Mouse (Mus musculus) erythroblast, embryonic 14.5 days (primary cell): ENCODE data around the gene Immp2l. TPM values are rescaled to one million over a fixed set of nuclear protein-coding genes. Genes with fewer than 3 reads are reported as not detected.
A peak's percentile ranks its signal among the peaks of the same experiment; 100 is the strongest.
"Not testable (repeated sequence)": the region's sequence is repeated elsewhere in the genome, so short reads cannot be mapped to it uniquely, and the experiment has no call there.

Source experiments
- H3K27me3 ChIP-seq: 2 replicates; pipeline ENCODE4 v1.6.1; 2012; ENCODE audit warnings: inconsistent platforms; ENCODE audit not compliant: control insufficient read depth
- H3K36me3 ChIP-seq: 2 replicates; pipeline ENCODE4 v1.6.1; 2012; ENCODE audit warnings: mild to moderate bottlenecking, inconsistent platforms; ENCODE audit not compliant: control insufficient read depth
- H3K4me1 ChIP-seq: 2 replicates; pipeline ENCODE4 v1.6.1; 2012; ENCODE audit warnings: inconsistent platforms; ENCODE audit not compliant: control insufficient read depth
- H3K4me3 ChIP-seq: replicated peaks from 2 replicates; pipeline ENCODE3; 2012; ENCODE audit warnings: moderate library complexity, mild to moderate bottlenecking, inconsistent platforms
- H3K9me3 ChIP-seq: 2 replicates; pipeline ENCODE4 v1.6.1; 2012; ENCODE audit warnings: low read length, inconsistent platforms, mixed read lengths; ENCODE audit not compliant: control insufficient read depth
- GATA1 ChIP-seq: IDR thresholded peaks from 2 replicates; pipeline ENCODE4 v1.6.1; 2012; ENCODE audit warnings: low read length, inconsistent platforms, mixed read lengths
- TAL1 ChIP-seq: IDR thresholded peaks from 3 replicates; pipeline ENCODE4 v1.6.1; 2012; ENCODE audit warnings: low read length, inconsistent platforms, mixed read lengths
- polyA plus RNA-seq: library from polyadenylated mRNA; stranded (reverse); fragments of >175 nt; gene quantifications from 2 replicates; pipeline ENCODE4 v1.2.3, GENCODE M21; 2012

Immp2l gene
- polyA plus RNA-seq, 1 experiment, result 0.11 TPM

DNA sequence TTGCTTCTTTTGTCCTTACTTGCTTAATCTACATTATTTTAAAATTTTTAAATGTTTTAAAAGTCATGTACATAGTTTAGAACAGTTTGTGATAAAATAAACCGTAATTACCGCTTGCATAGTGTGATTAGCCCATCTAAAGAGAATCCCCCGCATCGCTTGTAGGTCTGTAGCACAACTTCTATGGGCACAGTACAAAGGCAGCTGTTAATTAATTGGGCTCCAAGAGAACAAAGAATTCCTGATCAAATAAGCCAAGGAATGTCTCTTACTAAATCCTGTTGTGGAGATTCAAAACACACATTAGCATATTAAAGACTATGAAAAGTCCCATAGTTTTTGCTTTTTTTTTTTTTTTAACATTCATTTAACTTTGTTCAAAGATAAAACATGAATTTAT lies 32.2 kb upstream of the Immp2l start:
- H3K27me3 ChIP-seq, result peaks cover 25% of the 10 kb centered on the region
- no peaks in the 10 kb centered on the region for H3K4me1 ChIP-seq
- H3K9me3 ChIP-seq, result no peaks in the 10 kb centered on the region
- TF ChIP-seq GATA1, result no peak
- no peak for TF ChIP-seq TAL1
- no peaks in the 10 kb centered on the region for H3K36me3 ChIP-seq
- H3K4me3 ChIP-seq, result no peak overlapping the region

GRCm38 (mm10) chr12:40992237-40992636 lies 31.7 kb upstream of the Immp2l start:
- not testable (repeated sequence) for H3K4me3 ChIP-seq, H3K9me3 ChIP-seq, H3K4me1 ChIP-seq, H3K36me3 ChIP-seq
- H3K27me3 ChIP-seq, result peaks cover 23% of the 10 kb centered on the region

- H3K27me3 ChIP-seq, result peaks cover 11% of the 10 kb centered on the region
- no peaks in the 10 kb centered on the region for H3K36me3 ChIP-seq
- TF ChIP-seq GATA1, result no peak
- no peak for TF ChIP-seq TAL1
- peaks cover 4% of the 10 kb centered on the region for H3K9me3 ChIP-seq
- peaks cover under 1% of the 10 kb centered on the region for H3K4me1 ChIP-seq
- no peak overlapping the region for H3K4me3 ChIP-seq
Observed at GRCm38 (mm10) chr12:40994846-40995245, 29.0 kb upstream of the Immp2l start.

DNA sequence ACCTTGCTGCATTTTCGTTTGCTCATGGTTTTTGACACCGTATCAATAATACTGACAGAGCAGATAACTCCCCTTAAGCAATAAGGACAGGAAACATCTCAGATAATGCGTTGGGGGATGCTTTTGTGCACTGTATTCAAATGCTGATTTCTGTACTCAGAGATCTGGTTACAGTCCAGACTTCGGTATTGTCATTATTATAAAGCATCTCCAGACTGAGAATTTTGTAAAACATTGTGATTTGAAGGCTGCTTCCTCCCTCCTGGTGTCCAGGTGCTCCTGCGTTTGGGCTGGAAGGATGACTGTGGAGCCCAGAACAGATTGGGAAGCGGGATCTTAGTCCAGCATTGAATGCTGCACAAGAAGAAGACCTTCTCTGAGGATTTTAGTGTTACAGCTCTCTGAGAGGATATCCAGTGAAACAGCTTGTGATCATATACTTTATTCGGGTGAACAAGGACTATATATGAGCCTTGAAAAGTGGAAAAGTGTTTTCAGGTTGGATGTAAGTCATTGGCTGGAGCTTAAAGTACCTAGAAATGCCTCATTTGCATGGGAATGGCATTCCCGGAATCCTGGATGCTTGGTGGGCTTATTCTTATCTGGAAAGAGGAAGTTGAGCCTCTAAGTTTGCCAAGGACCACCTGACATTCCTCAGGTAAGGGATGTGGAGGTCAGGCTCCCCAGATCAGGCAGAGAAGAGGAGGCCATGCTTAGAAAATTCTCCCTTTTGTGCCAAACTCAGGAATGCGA lies 28.1 kb upstream of the Immp2l start:
- H3K36me3 ChIP-seq, result no peaks in the 10 kb centered on the region
- TF ChIP-seq GATA1 (no peak), TAL1 (no peak)
- H3K4me1 ChIP-seq, result peaks cover 6% of the 10 kb centered on the region
- H3K4me3 ChIP-seq, result no peak overlapping the region
- peaks cover 9% of the 10 kb centered on the region for H3K27me3 ChIP-seq
- H3K9me3 ChIP-seq, result peaks cover 6% of the 10 kb centered on the region

GRCm38 (mm10) chr12:41022516-41022915 lies 1.4 kb upstream of the Immp2l start:
- no peaks in the 10 kb centered on the region for H3K27me3 ChIP-seq
- no peak overlapping the region for H3K4me3 ChIP-seq
- peaks cover 38% of the 10 kb centered on the region for H3K4me1 ChIP-seq
- H3K36me3 ChIP-seq, result peaks cover 5% of the 10 kb centered on the region
- TF ChIP-seq GATA1, result no peak
- no peak for TF ChIP-seq TAL1
- no peaks in the 10 kb centered on the region for H3K9me3 ChIP-seq

DNA sequence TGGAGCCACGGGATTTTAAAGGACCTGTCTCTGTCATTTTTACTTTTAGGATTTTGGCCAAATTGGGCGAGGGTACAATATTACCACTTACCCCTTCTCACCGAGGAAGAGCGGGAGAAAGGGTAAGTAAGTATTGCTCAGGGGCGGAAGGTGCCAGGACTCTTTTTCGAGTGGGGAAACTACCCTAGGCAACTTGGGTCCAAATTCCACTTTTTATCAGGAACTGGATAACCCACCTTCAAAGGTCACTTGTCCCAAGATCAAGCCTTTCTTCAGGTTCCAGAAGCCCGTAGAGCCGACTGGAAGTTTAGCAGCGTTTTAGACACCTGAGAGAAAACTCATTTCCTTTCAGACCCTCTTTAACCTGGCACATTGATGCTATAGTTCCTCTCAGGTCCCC lies 622 bp downstream of the Immp2l start:
- Histone ChIP-seq H3K9me3 (no peaks in the 10 kb centered on the region), H3K4me1 (peaks cover 38% of the 10 kb centered on the region), H3K36me3 (peaks cover 5% of the 10 kb centered on the region), H3K27me3 (no peaks in the 10 kb centered on the region), H3K4me3 (peak overlapping the region; percentile 97)
- TF ChIP-seq TAL1, result no peak
- no peak for TF ChIP-seq GATA1

- H3K27me3 ChIP-seq, result no peaks in the 10 kb centered on the region
- H3K4me3 ChIP-seq, result no peak overlapping the region
- TF ChIP-seq TAL1, result no peak
- no peak for TF ChIP-seq GATA1
- H3K36me3 ChIP-seq, result peaks cover 12% of the 10 kb centered on the region
- peaks cover 38% of the 10 kb centered on the region for H3K4me1 ChIP-seq
- no peaks in the 10 kb centered on the region for H3K9me3 ChIP-seq
Observed at GRCm38 (mm10) chr12:41027485-41027884, 3.6 kb downstream of the Immp2l start.

- TF ChIP-seq GATA1 (no peak), TAL1 (no peak)
- Histone ChIP-seq H3K9me3 (no peaks in the 10 kb centered on the region), H3K27me3 (no peaks in the 10 kb centered on the region), H3K36me3 (peaks cover 24% of the 10 kb centered on the region), H3K4me3 (no peak overlapping the region), H3K4me1 (peaks cover 12% of the 10 kb centered on the region)
Observed at GRCm38 (mm10) chr12:41031119-41031518, 7.2 kb downstream of the Immp2l start.

DNA sequence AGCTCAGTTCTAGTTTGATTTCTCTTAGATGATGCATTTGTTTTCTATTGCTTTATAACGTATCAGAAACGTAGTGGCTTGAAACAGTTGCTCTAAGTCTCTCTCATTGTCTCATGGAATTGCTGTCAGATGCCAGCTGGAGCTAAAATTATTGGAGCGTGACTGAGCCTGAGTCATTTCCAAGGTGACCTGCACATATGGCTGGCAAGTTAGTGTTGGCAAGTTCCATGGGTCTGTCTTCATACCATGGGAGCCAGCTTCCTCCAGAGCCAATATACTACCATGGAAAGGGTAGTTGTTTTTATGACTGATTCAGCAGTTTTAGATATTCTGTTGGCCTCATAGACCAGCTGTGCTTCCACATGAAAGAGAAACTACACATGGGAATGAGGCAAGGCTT lies 9.3 kb downstream of the Immp2l start:
- H3K27me3 ChIP-seq, result no peaks in the 10 kb centered on the region
- no peak for TF ChIP-seq TAL1
- no peak for TF ChIP-seq GATA1
- H3K36me3 ChIP-seq, result peaks cover 20% of the 10 kb centered on the region
- no peaks in the 10 kb centered on the region for H3K4me1 ChIP-seq
- H3K9me3 ChIP-seq, result no peaks in the 10 kb centered on the region
- H3K4me3 ChIP-seq, result no peak overlapping the region

GRCm38 (mm10) chr12:41039834-41040233 lies 15.9 kb downstream of the Immp2l start:
- peaks cover 5% of the 10 kb centered on the region; the same call in 1 of the 2 replicates for H3K4me1 ChIP-seq
- TF ChIP-seq TAL1 (no peak), GATA1 (no peak)
- no peak overlapping the region for H3K4me3 ChIP-seq
- no peaks in the 10 kb centered on the region for H3K27me3 ChIP-seq
- peaks cover 6% of the 10 kb centered on the region; the same call in 1 of the 2 replicates for H3K36me3 ChIP-seq
- no peaks in the 10 kb centered on the region for H3K9me3 ChIP-seq
